Mouse (Mus musculus): Measurements from ENCODE around the gene Fam76a. TPM values are rescaled to one million over a fixed set of nuclear protein-coding genes. Genes with fewer than 3 reads are reported as not detected.

The Fam76a gene
- 31.1 and 35.4 TPM in 2 replicates for total RNA-seq (2017)

- ATAC-seq (ENCODE audit: extremely low read depth, insufficient number of reproducible peaks, low FRiP score, poor library complexity, severe bottlenecking): peak; percentile 97
Measured at GRCm38 (mm10) chr4:132922558-132923008, at the start of gene Fam76a. Fam76a (minus strand) TSS chr4:132922558.

GRCm38 (mm10) chr4:132972101-132972500, 49.7 kb upstream of the Fam76a start:
- ATAC-seq (ENCODE audit: extremely low read depth, insufficient number of reproducible peaks, low FRiP score, poor library complexity, severe bottlenecking): peak; percentile 10; the same call in 1 of the 2 replicates

GRCm38 (mm10) chr4:132971601-132972000, 49.2 kb upstream of the Fam76a start:
- ATAC-seq (ENCODE audit: extremely low read depth, insufficient number of reproducible peaks, low FRiP score, poor library complexity, severe bottlenecking): no peak

DNA sequence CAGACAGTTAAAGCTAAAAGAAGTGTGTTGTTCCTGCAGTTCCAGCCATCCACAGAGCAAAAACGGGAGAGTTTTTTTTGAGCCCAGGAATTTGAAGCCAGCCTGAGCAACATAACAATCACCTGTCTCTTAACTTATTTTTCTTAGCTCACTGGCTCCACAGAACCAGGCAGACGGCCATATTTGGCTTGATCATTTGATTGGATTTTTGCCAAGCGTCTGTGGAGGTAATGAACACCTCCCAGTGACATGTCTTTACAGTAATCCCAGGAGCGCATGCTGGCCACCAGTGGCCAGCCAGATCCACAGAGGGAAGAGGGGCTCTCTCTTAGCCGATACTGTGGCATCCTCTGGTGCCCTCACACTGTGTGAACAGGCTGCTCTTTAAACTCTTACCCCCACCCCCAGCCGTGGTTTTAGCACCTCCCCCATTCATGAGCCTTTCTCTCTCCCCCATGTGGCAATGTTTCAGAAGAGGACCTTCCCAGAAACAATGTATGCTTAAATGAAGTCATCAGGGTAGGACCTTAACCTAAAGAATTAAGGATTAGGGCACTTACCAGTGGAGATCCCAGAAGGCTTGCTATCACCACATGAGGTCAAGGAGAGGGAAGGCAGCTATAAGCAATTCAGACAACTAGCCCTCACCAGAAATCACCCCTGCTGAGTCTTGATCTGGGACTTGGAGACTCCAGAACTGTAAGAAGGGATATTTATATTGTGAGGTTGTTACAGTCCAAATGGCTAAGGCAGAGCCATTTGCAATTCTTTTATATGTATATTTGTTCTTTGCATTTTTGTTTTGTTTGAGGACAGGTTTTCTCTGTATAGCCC, 46.0 kb upstream of the Fam76a start:
- ATAC-seq (ENCODE audit: extremely low read depth, insufficient number of reproducible peaks, low FRiP score, poor library complexity, severe bottlenecking): no peak

- no peak for ATAC-seq (ENCODE audit: extremely low read depth, insufficient number of reproducible peaks, low FRiP score, poor library complexity, severe bottlenecking)
Measured at GRCm38 (mm10) chr4:132964473-132964872, 42.1 kb upstream of the Fam76a start.

DNA sequence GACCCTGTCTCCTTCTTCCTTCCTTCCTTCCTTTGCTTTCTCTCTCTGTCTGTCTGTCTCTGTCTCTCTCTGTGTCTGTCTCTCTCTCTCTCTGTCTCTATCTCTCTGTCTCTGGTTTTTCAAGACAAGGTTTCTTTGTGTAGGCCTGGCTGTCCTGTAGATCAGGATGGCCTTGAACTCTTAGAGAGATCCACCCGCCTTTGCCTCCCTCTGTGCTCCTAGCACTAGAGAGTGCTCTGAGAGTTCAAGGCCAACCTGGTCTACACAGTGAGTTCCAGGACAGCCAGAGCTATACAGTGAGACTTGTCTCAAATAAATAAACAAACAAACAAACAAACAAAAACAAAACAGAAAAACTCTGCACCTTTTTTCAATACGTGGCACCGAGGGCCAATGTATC, 41.7 kb upstream of the Fam76a start:
- no peak for ATAC-seq (ENCODE audit: extremely low read depth, insufficient number of reproducible peaks, low FRiP score, poor library complexity, severe bottlenecking)

DNA sequence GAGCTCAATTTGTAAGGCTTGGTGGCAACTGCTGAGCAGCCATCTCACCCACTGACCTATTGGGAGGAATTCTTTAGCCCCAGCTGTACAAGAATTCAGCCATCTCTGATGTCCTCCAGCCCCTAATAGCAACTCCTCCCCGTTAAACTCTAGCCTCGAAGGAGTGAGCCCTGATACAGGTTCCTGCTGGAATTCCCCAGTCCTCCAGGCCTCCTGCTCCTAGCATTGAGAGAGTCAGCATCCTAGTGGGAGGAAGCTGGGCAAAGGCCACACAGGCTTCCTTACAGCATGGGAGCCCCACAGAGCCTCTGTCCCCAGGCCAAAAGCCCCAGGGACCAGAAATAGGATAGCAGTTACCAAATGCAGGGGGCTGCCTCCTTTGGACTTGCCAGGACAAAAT, 41.1 kb upstream of the Fam76a start:
- ATAC-seq (ENCODE audit: extremely low read depth, insufficient number of reproducible peaks, low FRiP score, poor library complexity, severe bottlenecking): no peak

- no peak for ATAC-seq (ENCODE audit: extremely low read depth, insufficient number of reproducible peaks, low FRiP score, poor library complexity, severe bottlenecking)
Measured at GRCm38 (mm10) chr4:132962628-132963027, 40.3 kb upstream of the Fam76a start.

- ATAC-seq (ENCODE audit: extremely low read depth, insufficient number of reproducible peaks, low FRiP score, poor library complexity, severe bottlenecking): no peak
Measured at GRCm38 (mm10) chr4:132961866-132962265, 39.5 kb upstream of the Fam76a start.

DNA sequence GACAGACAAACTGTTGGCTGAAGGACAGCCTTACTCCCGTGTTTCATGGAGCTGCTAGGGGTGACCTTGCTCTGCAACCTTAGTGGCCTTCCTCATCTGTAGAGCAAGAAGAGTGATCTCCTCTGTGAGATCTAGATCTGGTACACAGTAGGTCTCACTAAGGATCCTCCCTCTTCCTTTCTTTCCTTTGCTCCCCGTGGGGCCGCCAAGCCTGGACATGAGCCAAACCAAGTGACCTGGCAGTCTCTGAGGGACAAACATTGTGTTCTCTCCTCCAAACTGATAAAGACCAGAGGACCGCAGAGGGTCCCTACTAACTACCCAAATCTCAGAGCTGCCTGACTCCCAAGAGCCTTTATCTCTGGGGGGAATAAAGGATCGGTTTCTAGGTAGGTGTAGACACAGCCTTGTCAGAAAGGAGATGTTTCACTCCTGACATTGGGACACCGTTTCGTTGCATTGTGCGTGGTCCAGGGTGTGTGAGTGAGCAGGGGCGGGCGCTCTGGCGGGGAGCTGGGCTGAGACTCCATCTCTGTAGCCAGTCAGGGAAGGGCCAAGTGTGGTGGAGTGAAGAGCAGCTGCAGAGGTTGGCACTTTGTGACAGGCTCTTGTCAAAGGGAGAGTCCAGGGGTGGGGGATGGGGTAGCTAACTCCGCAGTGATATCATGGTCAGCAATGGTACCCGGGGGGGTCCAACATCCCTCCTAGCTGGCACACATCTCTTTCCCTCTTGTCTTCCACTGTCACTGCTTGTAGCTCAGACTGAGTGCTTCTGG, 38.7 kb upstream of the Fam76a start:
- ATAC-seq (ENCODE audit: extremely low read depth, insufficient number of reproducible peaks, low FRiP score, poor library complexity, severe bottlenecking): no peak

DNA sequence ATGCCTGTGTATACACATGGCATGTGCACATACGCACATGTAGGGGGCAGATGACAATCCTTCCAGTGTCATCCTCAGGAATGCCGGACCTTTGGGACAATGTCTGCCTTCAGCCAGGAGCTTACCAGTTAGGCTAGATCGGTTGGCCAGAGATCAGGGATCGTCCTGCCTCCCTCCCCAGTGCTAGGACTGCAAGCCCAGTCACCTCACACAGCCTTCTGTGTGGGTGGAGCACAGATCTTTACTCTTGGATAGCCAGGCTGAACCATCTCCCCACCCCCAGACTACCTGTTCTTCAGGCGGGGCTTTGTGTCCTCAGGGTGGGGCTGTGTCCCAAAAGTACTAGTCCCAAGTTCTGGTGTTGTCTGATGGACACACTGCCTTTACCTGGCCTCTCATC, 38.0 kb upstream of the Fam76a start:
- no peak for ATAC-seq (ENCODE audit: extremely low read depth, insufficient number of reproducible peaks, low FRiP score, poor library complexity, severe bottlenecking)

DNA sequence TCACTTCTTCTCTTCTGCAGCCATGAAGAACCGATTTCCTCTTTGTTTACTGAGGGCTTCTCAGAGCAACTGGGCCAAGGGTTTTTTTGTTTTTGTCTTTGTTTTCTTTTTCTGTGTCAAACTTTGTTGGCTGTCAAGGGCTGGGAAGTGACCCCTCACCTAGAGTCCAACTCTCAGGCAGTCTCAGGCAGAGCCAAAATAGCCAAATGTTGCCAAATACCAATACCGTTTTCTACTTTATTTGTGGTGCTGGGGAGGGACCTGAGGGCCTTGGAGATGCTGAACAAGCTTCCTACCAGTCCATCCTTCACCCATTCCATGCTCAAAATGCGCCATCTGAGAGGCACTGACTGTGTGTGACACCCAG, 37.3 kb upstream of the Fam76a start:
- no peak for ATAC-seq (ENCODE audit: extremely low read depth, insufficient number of reproducible peaks, low FRiP score, poor library complexity, severe bottlenecking)

DNA sequence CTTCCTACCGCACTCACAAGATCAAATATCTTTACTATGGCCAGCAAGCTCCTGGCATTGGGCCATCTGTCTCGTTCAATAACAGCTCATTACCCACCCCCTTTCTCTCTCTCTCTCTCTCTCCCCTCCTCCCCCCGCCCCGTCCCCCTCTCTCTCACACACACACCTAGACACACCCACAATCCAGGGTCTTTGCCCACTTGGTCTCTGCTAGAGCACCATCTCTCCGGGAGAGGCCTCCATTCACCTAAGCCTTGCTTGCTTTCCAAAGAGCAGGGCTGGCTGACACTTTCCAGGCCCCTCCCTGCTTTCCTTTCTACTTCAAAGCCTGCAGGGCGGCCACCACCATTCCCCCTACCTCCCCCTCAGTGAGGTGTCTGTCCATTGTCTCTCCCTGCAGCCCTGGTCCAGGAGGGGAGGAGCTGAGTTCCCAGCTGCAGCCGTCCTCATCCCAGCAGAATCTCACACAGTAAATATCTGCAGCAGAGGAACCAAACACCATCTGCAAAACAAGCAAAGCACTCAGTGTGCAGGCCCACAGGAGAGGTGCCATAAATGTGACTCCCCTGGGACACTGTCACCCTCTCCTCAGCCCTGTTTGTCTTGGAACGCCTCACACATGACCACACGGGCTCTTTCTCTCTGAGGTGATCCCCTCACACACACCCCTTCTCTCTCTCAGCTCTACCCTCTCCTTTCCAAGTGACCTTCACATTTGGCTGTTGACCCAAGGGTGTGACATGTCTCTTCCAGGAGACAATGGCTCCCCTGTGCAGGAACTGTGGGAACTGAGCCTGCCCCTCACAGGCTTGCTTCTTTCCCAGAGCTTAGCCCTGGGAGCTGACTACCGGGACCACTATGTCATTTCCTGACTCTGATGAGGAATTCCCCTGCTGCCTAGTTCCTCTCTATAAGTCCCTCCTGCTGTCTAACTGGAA, 36.7 kb upstream of the Fam76a start:
- ATAC-seq (ENCODE audit: extremely low read depth, insufficient number of reproducible peaks, low FRiP score, poor library complexity, severe bottlenecking): peak; percentile 46; the same call in 1 of the 2 replicates

DNA sequence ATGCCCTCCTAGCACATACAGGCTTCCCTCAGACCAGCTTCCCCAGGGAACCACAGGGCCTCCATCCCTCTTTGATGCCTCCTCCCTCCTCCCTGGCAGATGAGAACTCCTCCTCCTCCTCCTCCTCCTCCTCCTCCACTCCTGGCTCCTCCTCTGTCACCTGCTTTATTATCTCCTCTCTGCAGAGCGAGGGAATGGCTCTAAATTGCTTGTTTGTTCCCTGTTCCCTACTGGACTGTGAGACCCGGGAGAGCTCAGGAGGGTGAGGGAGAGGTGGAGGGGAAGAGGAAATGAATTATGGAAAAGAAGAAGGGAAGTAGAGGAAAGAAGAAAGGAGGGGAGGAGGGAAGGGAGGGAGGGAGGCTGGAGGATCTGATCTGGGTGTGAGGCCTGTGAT, 33.0 kb upstream of the Fam76a start:
- ATAC-seq (ENCODE audit: extremely low read depth, insufficient number of reproducible peaks, low FRiP score, poor library complexity, severe bottlenecking): no peak

GRCm38 (mm10) chr4:132954530-132955394, 32.4 kb upstream of the Fam76a start:
- ATAC-seq (ENCODE audit: extremely low read depth, insufficient number of reproducible peaks, low FRiP score, poor library complexity, severe bottlenecking): no peak

- ATAC-seq (ENCODE audit: extremely low read depth, insufficient number of reproducible peaks, low FRiP score, poor library complexity, severe bottlenecking): no peak
Measured at GRCm38 (mm10) chr4:132950999-132951398, 28.6 kb upstream of the Fam76a start.

GRCm38 (mm10) chr4:132949882-132950532, 27.6 kb upstream of the Fam76a start:
- ATAC-seq (ENCODE audit: extremely low read depth, insufficient number of reproducible peaks, low FRiP score, poor library complexity, severe bottlenecking): no peak

All from neutrophil, adult 5-6 weeks (primary cell).